Comparison of ENCODE assay signal across 11 mouse cellular contexts in genomic region chr1:156777896-156778295, GRCm38 (mm10).
"Had no signal": no experiment of that assay in that cellular context is flagged by ENCODE, and none has a peak within 500 bp of the region (broad histone marks: within the 10 kb centered on the region; RNA-seq: fewer than 3 reads in every experiment).

No protein-coding gene starts in this region.

- DNase-seq: layer of hippocampus, postnatal 36 days; lung, adult 18-20 months; right cerebral cortex, adult 18-20 months; right cerebral cortex, postnatal 25 days; thymus, postnatal 36 days had no signal

- ATAC-seq: intestine, embryonic 16.5 days; midbrain, embryonic 15.5 days had no signal

- H3K4me2 ChIP-seq: hindbrain, embryonic 15.5 days; limb, embryonic 12.5 days; midbrain, embryonic 15.5 days; neural tube, embryonic 13.5 days had no signal

- H3K9me3 ChIP-seq: hindbrain, embryonic 15.5 days; limb, embryonic 12.5 days; midbrain, embryonic 15.5 days; neural tube, embryonic 13.5 days had no signal

- H3K27ac ChIP-seq: hindbrain, embryonic 15.5 days; liver, embryonic 14.5 days; midbrain, embryonic 15.5 days; neural tube, embryonic 13.5 days had no signal

- H3K36me3 ChIP-seq: hindbrain, embryonic 15.5 days; limb, embryonic 12.5 days; midbrain, embryonic 15.5 days; neural tube, embryonic 13.5 days had no signal

- H3K4me3 ChIP-seq: hindbrain, embryonic 15.5 days; limb, embryonic 12.5 days; midbrain, embryonic 15.5 days; neural tube, embryonic 13.5 days had no signal

- H3K9ac ChIP-seq: hindbrain, embryonic 15.5 days; limb, embryonic 12.5 days; liver, embryonic 14.5 days; midbrain, embryonic 15.5 days; neural tube, embryonic 13.5 days had no signal

- H3K27me3 ChIP-seq: hindbrain, embryonic 15.5 days; midbrain, embryonic 15.5 days; neural tube, embryonic 13.5 days had no signal
